Mouse (Mus musculus) ES-Bruce4 (cell line): ENCODE data around the gene Pcsk5.

Experiments used
- CTCF ChIP-seq: IDR thresholded peaks from one replicate; pipeline ENCODE4 v1.8.1; 2011; ENCODE audit warnings: low read depth, low read length
- EP300 ChIP-seq: IDR thresholded peaks from 2 replicates; pipeline ENCODE4 v1.6.1; 2011; ENCODE audit warnings: low read depth, low read length; ENCODE audit not compliant: insufficient read depth
- POLR2A ChIP-seq: IDR thresholded peaks from one replicate; pipeline ENCODE4 v1.8.1; 2011; ENCODE audit warnings: low read length; ENCODE audit not compliant: insufficient read depth

GRCm38 (mm10) chr19:17748331-17748730 lies 89.1 kb downstream of the Pcsk5 start:
- TF ChIP-seq POLR2A = no peak
- no peak for TF ChIP-seq CTCF
- TF ChIP-seq EP300 = no peak
